Mouse (Mus musculus): ENCODE measurements around the gene Marveld2. TPM values are rescaled to one million over a fixed set of nuclear protein-coding genes. Genes with fewer than 3 reads are reported as not detected.
A peak's percentile ranks its signal among the peaks of the same experiment; 100 is the strongest.

Marveld2 gene
- polyA plus RNA-seq, 1 experiment, result not detected

GRCm38 (mm10) chr13:100603031-100603737 is 13.6 kb downstream of the Marveld2 start:
- H3K27ac ChIP-seq (ENCODE audit: insufficient read depth, low read depth, low read length), result no peak overlapping the region
- 90% methylated on average over 10 of the region's 10 CpGs for WGBS
- no peaks in the 10 kb centered on the region for H3K4me1 ChIP-seq (ENCODE audit: control insufficient read depth, insufficient read depth, low read length)
- no peak for TF ChIP-seq POLR2A (IDR thresholded peaks at IDR 0.05; ENCODE audit: insufficient read depth, low read depth, low read length)
- TF ChIP-seq CTCF (IDR thresholded peaks at IDR 0.05; ENCODE audit: insufficient read depth, low read depth, low read length), result no peak
- H3K4me3 ChIP-seq (ENCODE audit: insufficient read depth, low read depth, low read length), result no peak overlapping the region

DNA sequence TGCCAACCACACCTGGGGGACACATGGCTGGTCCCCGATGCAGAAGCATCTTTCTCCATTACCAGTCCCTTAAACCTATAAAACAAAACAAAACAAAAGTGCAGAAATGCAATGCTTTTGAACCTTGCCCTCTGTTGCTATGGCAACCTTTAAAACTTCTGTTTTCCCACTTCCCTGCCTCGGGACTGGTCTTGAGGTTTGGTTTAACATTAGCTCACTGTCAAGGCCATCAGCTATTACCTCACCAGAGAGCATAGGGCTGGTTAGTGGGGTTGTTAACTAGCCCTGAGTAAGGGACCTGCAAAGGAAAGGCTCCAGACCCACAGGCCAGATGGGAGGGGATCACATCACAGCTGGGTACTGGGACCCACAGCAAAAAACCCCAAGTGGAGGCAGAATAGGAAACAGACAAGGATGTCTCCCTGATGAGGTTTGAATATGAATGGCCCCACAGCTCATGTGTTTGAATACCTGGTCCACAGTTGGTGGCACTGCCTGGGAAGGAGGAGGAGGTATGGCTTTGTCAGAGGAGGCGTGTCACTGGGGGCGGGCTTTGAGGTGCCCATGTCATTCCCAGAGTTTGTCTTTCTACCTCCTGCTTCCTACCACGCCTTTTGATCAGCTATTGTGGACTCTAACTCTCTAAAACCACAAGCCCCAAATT is 14.4 kb downstream of the Marveld2 start:
- Histone ChIP-seq H3K4me1 (ENCODE audit: control insufficient read depth, insufficient read depth, low read length) (no peaks in the 10 kb centered on the region), H3K27ac (ENCODE audit: insufficient read depth, low read depth, low read length) (no peak overlapping the region), H3K4me3 (ENCODE audit: insufficient read depth, low read depth, low read length) (no peak overlapping the region)
- no peak for TF ChIP-seq POLR2A (IDR thresholded peaks at IDR 0.05; ENCODE audit: insufficient read depth, low read depth, low read length)
- no peak for TF ChIP-seq CTCF (IDR thresholded peaks at IDR 0.05; ENCODE audit: insufficient read depth, low read depth, low read length)
- WGBS, result 70% methylated on average over 5 of the region's 5 CpGs

- WGBS, result 78% methylated on average over 8 of the region's 8 CpGs
- Histone ChIP-seq H3K27ac (ENCODE audit: insufficient read depth, low read depth, low read length) (no peak overlapping the region), H3K4me1 (ENCODE audit: control insufficient read depth, insufficient read depth, low read length) (no peaks in the 10 kb centered on the region), H3K4me3 (ENCODE audit: insufficient read depth, low read depth, low read length) (no peak overlapping the region)
- TF ChIP-seq CTCF (IDR thresholded peaks at IDR 0.05; ENCODE audit: insufficient read depth, low read depth, low read length), result no peak
- TF ChIP-seq POLR2A (IDR thresholded peaks at IDR 0.05; ENCODE audit: insufficient read depth, low read depth, low read length), result no peak
Measured at GRCm38 (mm10) chr13:100601034-100601433, 15.7 kb downstream of the Marveld2 start.

DNA sequence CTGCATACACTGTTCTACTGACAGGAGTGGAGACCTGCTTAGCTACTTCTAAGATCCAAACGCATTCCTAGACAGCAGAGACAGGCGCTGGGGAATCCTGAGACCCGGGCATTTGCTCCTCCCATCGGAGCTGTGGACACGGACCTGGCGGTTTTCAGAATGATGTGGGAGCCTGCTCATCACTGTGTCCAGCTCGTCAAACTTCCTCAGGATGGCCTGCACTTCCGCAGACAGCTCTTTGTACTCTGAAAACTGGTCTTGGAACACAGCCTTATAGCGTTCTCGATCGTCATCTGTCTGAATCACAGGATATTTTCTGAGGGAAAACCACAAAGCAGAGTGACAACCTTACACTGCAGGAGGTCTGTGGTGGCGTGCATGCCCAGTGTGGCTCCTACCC is 16.5 kb downstream of the Marveld2 start:
- no peak overlapping the region for H3K4me3 ChIP-seq (ENCODE audit: insufficient read depth, low read depth, low read length)
- H3K27ac ChIP-seq (ENCODE audit: insufficient read depth, low read depth, low read length), result no peak overlapping the region
- no peak for TF ChIP-seq CTCF (IDR thresholded peaks at IDR 0.05; ENCODE audit: insufficient read depth, low read depth, low read length)
- TF ChIP-seq POLR2A (IDR thresholded peaks at IDR 0.05; ENCODE audit: insufficient read depth, low read depth, low read length), result no peak
- no peaks in the 10 kb centered on the region for H3K4me1 ChIP-seq (ENCODE audit: control insufficient read depth, insufficient read depth, low read length)
- 79% methylated on average over 12 of the region's 12 CpGs for whole genome bisulfite sequencing

DNA sequence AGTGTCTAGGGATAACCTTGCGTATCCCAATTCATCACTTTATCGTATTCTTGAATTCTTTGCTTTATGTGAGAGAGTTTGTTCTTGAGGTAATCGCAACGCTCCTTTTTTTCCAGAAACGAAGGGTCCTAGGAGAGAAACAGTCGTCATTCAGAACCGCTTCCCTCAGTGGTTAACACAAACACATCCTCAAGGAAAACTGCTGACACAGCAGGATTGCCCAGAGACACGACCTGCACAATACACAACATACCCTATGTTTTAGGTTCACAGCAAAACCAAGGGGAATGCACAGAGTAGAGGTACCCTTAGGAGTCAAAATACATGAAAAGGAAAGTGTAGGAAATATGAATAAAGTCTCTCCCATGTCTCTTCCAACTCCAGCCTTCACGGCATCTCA is 19.5 kb downstream of the Marveld2 start:
- TF ChIP-seq CTCF (IDR thresholded peaks at IDR 0.05; ENCODE audit: insufficient read depth, low read depth, low read length) (no peak), POLR2A (IDR thresholded peaks at IDR 0.05; ENCODE audit: insufficient read depth, low read depth, low read length) (no peak)
- H3K4me1 ChIP-seq (ENCODE audit: control insufficient read depth, insufficient read depth, low read length), result no peaks in the 10 kb centered on the region
- 83% methylated on average over 9 of the region's 9 CpGs for WGBS
- no peak overlapping the region for H3K4me3 ChIP-seq (ENCODE audit: insufficient read depth, low read depth, low read length)
- H3K27ac ChIP-seq (ENCODE audit: insufficient read depth, low read depth, low read length), result no peak overlapping the region

DNA sequence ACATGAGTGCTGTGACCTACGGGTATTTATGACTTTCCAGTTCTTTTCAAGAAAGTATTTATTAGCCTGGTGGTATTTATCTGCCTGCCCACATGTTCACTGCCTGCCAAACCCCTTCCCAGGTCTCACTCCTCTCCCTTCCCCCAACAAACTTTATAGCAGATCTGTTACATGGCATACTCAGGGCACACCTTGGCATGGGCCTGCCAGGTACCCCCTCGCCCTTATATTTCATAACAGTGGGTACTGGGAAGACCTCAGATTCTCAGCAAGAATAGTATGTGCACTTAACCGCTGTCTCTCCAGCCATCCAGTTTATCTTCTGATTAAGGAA is 21.3 kb downstream of the Marveld2 start:
- WGBS, result 87% methylated on average over 3 of the region's 3 CpGs

GRCm38 (mm10) chr13:100594838-100595551 is 21.8 kb downstream of the Marveld2 start:
- TF ChIP-seq CTCF (IDR thresholded peaks at IDR 0.05; ENCODE audit: insufficient read depth, low read depth, low read length), result no peak
- no peak for TF ChIP-seq POLR2A (IDR thresholded peaks at IDR 0.05; ENCODE audit: insufficient read depth, low read depth, low read length)
- Histone ChIP-seq H3K4me3 (ENCODE audit: insufficient read depth, low read depth, low read length) (no peak overlapping the region), H3K27ac (ENCODE audit: insufficient read depth, low read depth, low read length) (no peak overlapping the region), H3K4me1 (ENCODE audit: control insufficient read depth, insufficient read depth, low read length) (no peaks in the 10 kb centered on the region)
- WGBS, result 76% methylated on average over 5 of the region's 5 CpGs

More for the DNA sequence above, 21.3 kb downstream of the Marveld2 start:
- Histone ChIP-seq H3K4me3 (ENCODE audit: insufficient read depth, low read depth, low read length) (no peak overlapping the region), H3K27ac (ENCODE audit: insufficient read depth, low read depth, low read length) (no peak overlapping the region), H3K4me1 (ENCODE audit: control insufficient read depth, insufficient read depth, low read length) (no peaks in the 10 kb centered on the region)
- no peak for TF ChIP-seq CTCF (IDR thresholded peaks at IDR 0.05; ENCODE audit: insufficient read depth, low read depth, low read length)
- no peak for TF ChIP-seq POLR2A (IDR thresholded peaks at IDR 0.05; ENCODE audit: insufficient read depth, low read depth, low read length)

DNA sequence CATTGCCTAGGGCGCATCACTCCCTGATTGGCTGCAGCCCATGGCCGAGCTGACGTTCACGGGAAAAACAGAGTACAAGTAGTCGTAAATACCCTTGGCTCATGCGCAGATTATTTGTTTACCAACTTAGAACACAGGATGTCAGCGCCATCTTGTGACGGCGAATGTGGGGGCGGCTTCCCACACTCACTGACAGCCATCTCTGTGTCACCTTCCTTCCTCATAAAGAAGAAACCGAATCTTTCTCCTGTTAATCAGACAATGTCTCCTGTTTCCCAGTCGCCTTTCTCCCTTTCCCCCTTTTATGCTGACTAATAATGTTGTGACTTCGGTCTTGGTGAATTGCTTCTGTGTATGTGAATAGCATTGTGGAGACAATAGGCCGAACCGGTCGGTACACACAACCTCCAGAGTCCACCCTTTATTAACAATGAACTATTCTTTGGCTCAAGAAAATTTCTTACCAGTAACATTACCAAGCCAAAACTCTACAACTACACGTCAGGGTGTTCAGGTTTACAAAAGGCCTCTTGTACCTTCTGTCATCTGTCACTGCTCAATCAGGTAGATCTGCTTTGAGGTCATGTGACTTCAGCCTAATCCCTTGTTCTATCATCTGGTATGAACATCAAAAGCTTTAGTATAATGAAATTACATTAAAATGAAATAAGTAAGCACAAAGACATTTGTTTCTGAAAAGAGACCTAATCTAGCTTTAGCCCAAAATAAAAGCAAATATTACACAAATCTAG is 22.6 kb downstream of the Marveld2 start:
- Histone ChIP-seq H3K27ac (ENCODE audit: insufficient read depth, low read depth, low read length) (peak overlapping the region; percentile 52), H3K4me1 (ENCODE audit: control insufficient read depth, insufficient read depth, low read length) (no peaks in the 10 kb centered on the region), H3K4me3 (ENCODE audit: insufficient read depth, low read depth, low read length) (no peak overlapping the region)
- no peak for TF ChIP-seq POLR2A (IDR thresholded peaks at IDR 0.05; ENCODE audit: insufficient read depth, low read depth, low read length)
- no peak for TF ChIP-seq CTCF (IDR thresholded peaks at IDR 0.05; ENCODE audit: insufficient read depth, low read depth, low read length)
- 46% methylated on average over 12 of the region's 17 CpGs for WGBS
